Mouse (Mus musculus) forebrain, postnatal 0 days (tissue): Measurements from ENCODE around the gene Cct5. TPM values are rescaled to one million over a fixed set of nuclear protein-coding genes. Genes with fewer than 3 reads are reported as not detected.
A peak's percentile ranks its signal among the peaks of the same experiment; 100 is the strongest.

Source experiments
- ATAC-seq: fragments of 200-750 bp; cut with Nextera tagmentation; 2 replicates; pipeline ENCODE4 v1.8.0; 2017; ENCODE audit warnings: mild to moderate bottlenecking, moderate library complexity
- DNase-seq: peaks from one replicate; pipeline ENCODE4 v3.0.0-alpha.2; 2015
- H3K27ac ChIP-seq: fragments of 300-500 bp; sonication (generic); 2 replicates; pipeline ENCODE4 v1.5.1; 2014; ENCODE audit warnings: low read depth, mild to moderate bottlenecking, antibody characterized with exemption, low read length, moderate library complexity, mixed read lengths
- H3K27me3 ChIP-seq: fragments of 300-500 bp; sonication (generic); 2 replicates; pipeline ENCODE4 v1.6.1; 2014; ENCODE audit warnings: mild to moderate bottlenecking, low read length, mixed read lengths; ENCODE audit not compliant: insufficient read depth
- H3K36me3 ChIP-seq: fragments of 300-500 bp; sonication (generic); 2 replicates; pipeline ENCODE4 v1.6.1; 2014; ENCODE audit warnings: mild to moderate bottlenecking, moderate library complexity; ENCODE audit not compliant: insufficient read depth
- H3K4me1 ChIP-seq: fragments of 300-500 bp; sonication (generic); 2 replicates; pipeline ENCODE4 v1.6.1; 2014; ENCODE audit warnings: antibody characterized with exemption; ENCODE audit not compliant: insufficient read depth
- H3K4me2 ChIP-seq: fragments of 300-500 bp; sonication (generic); 2 replicates; pipeline ENCODE4 v1.6.1; 2014; ENCODE audit warnings: low read depth, mild to moderate bottlenecking, moderate library complexity
- H3K4me3 ChIP-seq: fragments of 300-500 bp; sonication (generic); 2 replicates; pipeline ENCODE4 v1.5.1; 2014; ENCODE audit warnings: low read depth, low read length, mixed read lengths
- H3K9ac ChIP-seq: fragments of 300-500 bp; sonication (generic); 2 replicates; pipeline ENCODE4 v1.6.1; 2014; ENCODE audit warnings: mild to moderate bottlenecking
- H3K9me3 ChIP-seq: fragments of 300-500 bp; sonication (generic); 2 replicates; pipeline ENCODE4 v1.6.1; 2016; ENCODE audit warnings: low read length
- CTCF ChIP-seq: sonication (generic); IDR thresholded peaks from 2 replicates; pipeline ENCODE4 v1.5.1; 2016; ENCODE audit warnings: antibody characterized with exemption, control low read depth, low read depth
- WGBS: fragments of 180-500 bp; shearing (Covaris S2); extraction: QIAGEN DNeasy Blood & Tissue Kit; methylation state at CpG from one replicate; pipeline ENCODE4 v1.1.7; 2014; 5-methylcytosine and 5-hydroxymethylcytosine counted together
- polyA plus RNA-seq: library from polyadenylated mRNA; unstranded; fragments of >200 nt; fragmentation: Nextera tagmentation; extraction: Ambion mirVana; gene quantifications from 2 replicates; pipeline ENCODE4 v1.2.1, GENCODE M21; 2015
- total RNA-seq: library from RNA; depleted of rRNA; stranded (reverse); fragments of >200 nt; gene quantifications from 2 replicates; pipeline ENCODE4 v1.2.3, GENCODE M21; 2014; rRNA removed

Gene Cct5
- total and polyA plus RNA-seq, 2 experiments from 2014 or later, result 409 to 473 TPM

DNA sequence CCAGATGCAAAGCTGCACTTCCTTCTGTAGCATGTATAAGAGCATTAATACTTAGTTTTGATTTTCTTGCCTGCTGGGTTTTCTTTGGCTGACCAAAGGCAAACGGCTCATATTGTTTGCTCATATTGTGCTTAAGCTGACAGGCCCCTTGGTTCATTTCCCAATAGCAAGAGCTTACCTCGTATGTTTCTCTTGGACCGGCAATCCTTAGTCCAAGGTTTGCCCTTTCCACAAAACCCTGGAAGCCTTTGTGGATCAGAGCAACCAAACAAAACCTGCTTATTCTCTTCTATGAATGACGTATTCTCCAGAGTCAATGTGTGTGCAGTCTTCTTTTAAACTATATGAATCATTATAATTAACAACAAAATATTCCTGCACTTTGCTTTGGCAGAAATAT lies 51.2 kb downstream of the Cct5 start:
- no peak for TF ChIP-seq CTCF
- 74% methylated on average over 4 of the region's 4 CpGs for WGBS

DNA sequence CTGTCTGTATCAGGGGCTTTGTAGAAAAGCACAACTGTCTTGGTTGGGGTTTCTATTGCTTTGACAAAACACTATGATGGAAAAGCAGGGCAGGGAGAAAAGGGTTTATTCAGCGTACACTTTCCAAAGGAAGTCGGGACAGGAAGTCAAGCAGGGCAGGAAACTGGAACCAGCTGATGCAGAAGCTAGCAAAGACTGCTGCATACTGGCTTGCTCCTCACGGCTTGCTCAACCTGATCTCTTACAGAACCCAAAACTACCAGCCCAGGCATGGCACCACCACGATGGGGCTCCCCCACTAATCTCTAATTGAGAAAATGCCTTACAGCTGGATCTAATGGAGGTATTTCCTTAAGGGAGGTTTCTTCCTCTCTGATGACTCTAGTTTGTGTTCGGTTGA lies 54.2 kb downstream of the Cct5 start:
- ATAC-seq, result no peak
- 79% methylated on average over 5 of the region's 5 CpGs for WGBS
- Histone ChIP-seq H3K27me3 (no peaks in the 10 kb centered on the region), H3K4me1 (peaks cover under 1% of the 10 kb centered on the region; the same call in 1 of the 2 replicates), H3K9me3 (no peaks in the 10 kb centered on the region), H3K9ac (no peak overlapping the region), H3K27ac (no peak overlapping the region), H3K4me2 (no peak overlapping the region), H3K4me3 (no peak overlapping the region), H3K36me3 (no peaks in the 10 kb centered on the region)
- no peak for DNase-seq
- no peak for TF ChIP-seq CTCF

More for the DNA sequence above, 51.2 kb downstream of the Cct5 start:
- no peaks in the 10 kb centered on the region for H3K27me3 ChIP-seq
- no peaks in the 10 kb centered on the region for H3K9me3 ChIP-seq
- no peak overlapping the region for H3K4me3 ChIP-seq
- no peaks in the 10 kb centered on the region for H3K36me3 ChIP-seq
- no peak overlapping the region for H3K9ac ChIP-seq
- H3K4me1 ChIP-seq, result no peaks in the 10 kb centered on the region
- no peak for DNase-seq
- H3K27ac ChIP-seq, result no peak overlapping the region
- no peak for ATAC-seq
- H3K4me2 ChIP-seq, result no peak overlapping the region

DNA sequence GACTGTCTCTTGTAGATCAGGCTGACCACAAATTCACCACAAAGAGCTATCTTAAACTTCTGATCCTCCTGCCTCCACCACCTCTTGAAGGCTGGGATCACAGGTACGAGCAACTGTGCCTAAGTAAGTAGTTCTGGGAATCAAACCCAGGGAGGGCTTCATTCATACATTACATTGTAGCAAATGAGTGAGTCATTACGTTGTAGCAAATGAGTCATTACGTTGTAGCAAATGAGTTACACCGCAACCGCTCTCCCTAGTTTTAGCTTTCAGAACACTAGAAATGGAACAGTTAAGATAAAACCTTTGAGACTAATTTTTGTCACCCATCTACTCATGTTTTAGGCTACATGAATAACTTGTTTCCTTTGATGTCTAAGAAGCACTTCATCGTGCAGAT lies 55.3 kb downstream of the Cct5 start:
- Histone ChIP-seq H3K27ac (no peak overlapping the region), H3K4me3 (no peak overlapping the region), H3K4me2 (no peak overlapping the region), H3K9ac (no peak overlapping the region), H3K27me3 (no peaks in the 10 kb centered on the region), H3K4me1 (peaks cover 8% of the 10 kb centered on the region; the same call in 1 of the 2 replicates), H3K36me3 (no peaks in the 10 kb centered on the region), H3K9me3 (no peaks in the 10 kb centered on the region)
- 71% methylated on average over 6 of the region's 6 CpGs for WGBS
- TF ChIP-seq CTCF, result no peak
- ATAC-seq (no peak), DNase-seq (no peak)

DNA sequence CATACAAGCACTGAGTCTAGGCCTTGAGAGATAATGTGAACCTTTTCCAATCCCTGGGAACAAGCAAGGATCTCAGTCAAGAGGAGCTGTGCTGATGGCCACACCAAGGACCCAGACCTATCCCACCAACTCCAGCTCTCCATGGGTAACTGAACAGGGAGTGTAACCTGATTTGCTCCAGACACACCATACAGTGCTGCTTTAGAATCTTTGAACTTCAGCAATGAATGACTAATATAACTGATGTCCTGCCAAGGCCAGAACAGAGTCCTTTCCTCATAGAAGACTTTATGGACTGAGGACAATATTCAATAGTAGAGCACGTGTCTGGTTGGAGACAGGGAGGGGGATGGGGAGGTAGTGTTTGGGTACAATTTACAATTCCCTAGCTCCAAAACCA lies 56.5 kb downstream of the Cct5 start:
- Histone ChIP-seq H3K9ac (no peak overlapping the region), H3K4me3 (no peak overlapping the region), H3K36me3 (no peaks in the 10 kb centered on the region), H3K4me2 (no peak overlapping the region), H3K4me1 (peaks cover 8% of the 10 kb centered on the region; the same call in 1 of the 2 replicates), H3K27ac (no peak overlapping the region), H3K9me3 (no peaks in the 10 kb centered on the region), H3K27me3 (no peaks in the 10 kb centered on the region)
- DNase-seq, result no peak
- TF ChIP-seq CTCF, result no peak
- WGBS, result 72% methylated on average over 1 of the region's 1 CpGs
- no peak for ATAC-seq

DNA sequence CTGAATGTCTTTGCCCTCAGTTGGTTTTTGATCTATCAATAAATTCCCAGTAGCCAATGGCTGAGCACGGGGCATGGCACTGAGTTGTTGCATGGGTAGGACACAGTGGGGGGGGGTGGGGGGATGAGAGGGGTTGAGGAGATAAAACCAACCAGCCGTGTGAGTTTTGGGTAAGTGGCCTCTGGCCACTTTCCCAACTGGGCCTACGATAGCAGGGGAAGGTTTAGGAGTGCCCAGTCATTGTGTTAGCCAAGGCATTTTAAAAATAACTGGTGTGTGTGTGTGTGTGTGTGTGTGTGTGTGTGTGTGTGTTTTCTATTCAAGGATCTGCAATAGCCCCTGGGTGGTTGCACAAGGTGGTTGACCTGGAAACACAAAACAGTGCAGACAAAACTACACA lies 58.4 kb downstream of the Cct5 start:
- no peak overlapping the region for H3K4me2 ChIP-seq
- no peak for TF ChIP-seq CTCF
- no peak for ATAC-seq
- no peaks in the 10 kb centered on the region for H3K36me3 ChIP-seq
- H3K27me3 ChIP-seq, result no peaks in the 10 kb centered on the region
- no peak overlapping the region for H3K4me3 ChIP-seq
- no peak overlapping the region for H3K27ac ChIP-seq
- 16% methylated on average over 3 of the region's 3 CpGs for WGBS
- no peak for DNase-seq
- no peaks in the 10 kb centered on the region for H3K9me3 ChIP-seq
- peaks cover 8% of the 10 kb centered on the region; the same call in 1 of the 2 replicates for H3K4me1 ChIP-seq
- no peak overlapping the region for H3K9ac ChIP-seq

DNA sequence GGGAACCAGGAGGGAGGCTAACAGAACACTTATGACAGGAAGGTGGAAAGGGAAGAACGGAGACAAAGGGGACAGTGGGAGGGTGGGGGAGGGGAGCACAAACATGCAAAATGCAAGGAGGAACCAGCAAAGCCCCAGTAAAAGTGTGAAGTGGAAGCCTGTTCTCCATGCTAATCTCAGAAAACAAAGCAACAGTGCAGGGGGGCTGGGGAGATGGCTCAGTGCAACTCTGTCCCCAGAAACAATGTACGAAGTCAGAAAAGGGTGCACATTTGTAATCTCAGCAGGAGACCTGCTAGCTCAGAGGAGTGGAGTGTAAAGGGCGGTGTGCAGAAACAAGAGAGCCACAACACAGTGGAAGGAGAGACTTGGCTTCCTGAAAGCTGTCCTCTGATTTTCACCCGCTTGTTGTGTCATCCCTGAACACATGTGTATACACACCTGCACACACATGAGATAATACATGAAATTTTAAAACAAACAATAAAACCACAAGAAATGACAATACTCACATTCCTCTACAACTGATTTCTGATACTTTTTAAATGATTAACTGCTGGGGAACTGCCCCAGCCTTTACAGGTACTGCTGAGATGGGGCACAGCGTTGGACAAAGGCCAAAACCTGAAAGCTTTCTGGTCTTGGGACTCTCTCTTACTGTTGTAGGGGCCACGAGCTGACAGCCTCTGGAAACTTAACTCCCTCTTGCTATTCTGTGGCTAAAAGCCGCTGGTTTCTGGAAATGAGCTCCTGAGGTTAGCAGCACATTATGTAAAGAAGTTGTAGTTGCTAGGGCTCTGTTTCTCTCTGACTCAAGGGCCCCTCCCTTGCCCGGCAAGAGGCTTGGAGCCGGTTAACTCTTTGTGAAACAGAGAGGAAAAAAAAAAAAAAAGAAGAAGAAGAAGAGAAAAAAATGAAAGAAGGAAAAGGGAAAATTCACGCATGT lies 59.3 kb downstream of the Cct5 start:
- H3K9me3 ChIP-seq, result no peaks in the 10 kb centered on the region
- H3K4me2 ChIP-seq, result no peak overlapping the region
- WGBS, result 11% methylated on average over 10 of the region's 10 CpGs
- H3K27me3 ChIP-seq, result no peaks in the 10 kb centered on the region
- DNase-seq (no peak), ATAC-seq (peak; percentile 12; the same call in 1 of the 2 replicates)
- no peak overlapping the region for H3K27ac ChIP-seq
- no peaks in the 10 kb centered on the region for H3K36me3 ChIP-seq
- H3K4me1 ChIP-seq, result peaks cover 8% of the 10 kb centered on the region; the same call in 1 of the 2 replicates
- no peak overlapping the region for H3K4me3 ChIP-seq
- TF ChIP-seq CTCF, result no peak
- H3K9ac ChIP-seq, result no peak overlapping the region

Other genes with a start within 250 kb of the Cct5 start
- gene Ankrd33b, start 234.1 kb downstream of the Cct5 start, total RNA-seq, result 1.3 TPM in 2 replicates
- gene Ankrd33b, start 234.1 kb downstream of the Cct5 start, polyA plus RNA-seq, result 1.1 and 1.2 TPM in 2 replicates
- 1.2 and 2.1 TPM in 2 replicates for gene Ropn1l, start 148.1 kb downstream of the Cct5 start, total RNA-seq
- gene Ropn1l, start 148.1 kb downstream of the Cct5 start, polyA plus RNA-seq, result 2.1 and 3.1 TPM in 2 replicates
- 149 and 209 TPM in 2 replicates for gene March6, start 70.8 kb downstream of the Cct5 start, total RNA-seq
- 38.4 and 60.2 TPM in 2 replicates for gene March6, start 70.8 kb downstream of the Cct5 start, polyA plus RNA-seq
- gene Cmbl, start 36.4 kb downstream of the Cct5 start, total RNA-seq, result 26.3 and 27.2 TPM in 2 replicates
- gene Cmbl, start 36.4 kb downstream of the Cct5 start, polyA plus RNA-seq, result 19.9 and 20.9 TPM in 2 replicates
- gene Fam173b, start within 50 bp of the Cct5 start, total RNA-seq, result 10.7 and 16.5 TPM in 2 replicates
- gene Fam173b, start within 50 bp of the Cct5 start, polyA plus RNA-seq, result 6.6 and 7.0 TPM in 2 replicates